Mouse (Mus musculus) liver, adult 2 months (tissue): Measurements from ENCODE around the gene Olfm2.

Experiments used
- CTCF ChIP-seq: fragments of 200-500 bp; IDR thresholded peaks from 2 replicates; pipeline ENCODE4 v1.5.1; 2011; ENCODE audit warnings: low read depth, low read length, control low read depth
- POLR2A ChIP-seq: fragments of 200-500 bp; IDR thresholded peaks from 2 replicates; pipeline ENCODE4 v1.6.1; 2011; ENCODE audit warnings: low read length, control low read depth; ENCODE audit not compliant: insufficient read depth; ENCODE audit errors: extremely low read depth

DNA sequence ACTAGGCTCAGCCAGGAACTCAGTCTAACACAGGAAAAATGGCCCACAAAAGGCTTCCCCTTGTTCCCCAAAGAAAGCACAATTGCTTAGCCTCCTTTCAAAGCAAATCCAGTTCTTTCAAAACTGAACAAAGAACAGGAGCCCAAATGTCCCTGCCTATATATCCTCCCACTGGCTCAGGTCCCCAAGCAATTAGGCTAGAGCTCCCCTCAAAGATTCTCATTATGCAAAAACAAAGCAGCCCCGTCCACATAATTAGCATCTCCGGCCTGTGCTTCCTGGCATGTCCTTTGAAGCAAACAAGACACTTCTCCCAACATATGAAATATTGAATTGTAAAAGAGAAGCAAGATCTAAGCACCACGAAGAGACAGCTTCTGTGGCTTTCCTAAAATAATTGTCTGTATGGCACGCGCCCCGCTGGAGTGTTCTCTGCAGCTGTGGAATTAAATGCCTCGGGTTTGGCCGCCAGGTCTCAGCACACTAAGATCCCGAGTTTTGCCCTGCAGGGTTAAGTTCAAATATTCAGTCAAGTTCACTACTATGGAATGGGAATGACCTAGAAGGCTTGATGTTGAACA, 65.7 kb downstream of the Olfm2 start:
- TF ChIP-seq CTCF (no peak), POLR2A (no peak)
